ENCODE assay signal across 9 mouse cellular contexts in genomic region chr4:139617001-139617364, GRCm38 (mm10). TPM values are rescaled to one million over a fixed set of nuclear protein-coding genes. Genes with fewer than 3 reads are reported as not detected.
DNase-seq lines count a peak whose midpoint lies in the region; ATAC-seq and TF ChIP-seq lines count a peak whose summit lies in the region.
"Had no signal": no experiment of that assay in that cellular context is flagged by ENCODE, and none has a peak within 500 bp of the region (broad histone marks: within the 10 kb centered on the region; RNA-seq: fewer than 3 reads in every experiment).

No protein-coding gene starts in this region.

- TF ChIP-seq CTCF in hindbrain, postnatal 0 days (IDR thresholded peaks at IDR 0.05; ENCODE audit: low read depth), result no peak
- no peak for TF ChIP-seq CTCF in lung, adult 2 months (IDR thresholded peaks at IDR 0.05; ENCODE audit: insufficient read depth, low read length)

- peak overlapping the region; percentile 39; the same call in 1 of the 2 replicates for H3K4me3 ChIP-seq in lung, embryonic 15.5 days
- peak overlapping the region; percentile 13; the same call in 1 of the 2 replicates for H3K4me3 ChIP-seq in embryonic facial prominence, embryonic 14.5 days (ENCODE audit: low read depth, low read length)
- no peak overlapping the region for H3K4me3 ChIP-seq in hindbrain, postnatal 0 days (ENCODE audit: low read length)
- H3K4me3 ChIP-seq in midbrain, embryonic 16.5 days (ENCODE audit: low read depth, low read length), result peak overlapping the region; percentile 34; the same call in 1 of the 2 replicates
- no peak overlapping the region for H3K4me3 ChIP-seq in lung, adult 2 months (replicated peaks; ENCODE audit: extremely low read depth, low read depth, low read length)

- H3K27me3 ChIP-seq in lung, embryonic 15.5 days, result no peaks in the 10 kb centered on the region
- H3K27me3 ChIP-seq in embryonic facial prominence, embryonic 14.5 days (replicated peaks; ENCODE audit: control insufficient read depth, insufficient read depth, low read length), result no peaks in the 10 kb centered on the region
- no peaks in the 10 kb centered on the region for H3K27me3 ChIP-seq in hindbrain, postnatal 0 days (ENCODE audit: insufficient read depth, low read length)
- H3K27me3 ChIP-seq in midbrain, embryonic 16.5 days (ENCODE audit: control insufficient read depth, insufficient read depth, low read depth, low read length), result no peaks in the 10 kb centered on the region

- H3K36me3 ChIP-seq in lung, embryonic 15.5 days, result peaks cover 28% of the 10 kb centered on the region
- peaks cover 41% of the 10 kb centered on the region for H3K36me3 ChIP-seq in embryonic facial prominence, embryonic 14.5 days (ENCODE audit: control insufficient read depth, insufficient read depth, low read length)
- peaks cover 28% of the 10 kb centered on the region for H3K36me3 ChIP-seq in hindbrain, postnatal 0 days (ENCODE audit: insufficient read depth, low read length)
- H3K36me3 ChIP-seq in midbrain, embryonic 16.5 days (ENCODE audit: control insufficient read depth, insufficient read depth, low read length), result peaks cover 14% of the 10 kb centered on the region

- peak overlapping the region; percentile 57 for H3K4me2 ChIP-seq in lung, embryonic 15.5 days
- H3K4me2 ChIP-seq in embryonic facial prominence, embryonic 14.5 days (ENCODE audit: low read depth, low read length), result peak overlapping the region; percentile 50
- H3K4me2 ChIP-seq in hindbrain, postnatal 0 days (ENCODE audit: low read depth, low read length), result peak overlapping the region; percentile 45
- peak overlapping the region; percentile 52 for H3K4me2 ChIP-seq in midbrain, embryonic 16.5 days (ENCODE audit: low read length)

- peaks cover 17% of the 10 kb centered on the region; the same call in 1 of the 2 replicates for H3K4me1 ChIP-seq in lung, embryonic 15.5 days
- H3K4me1 ChIP-seq in embryonic facial prominence, embryonic 14.5 days (ENCODE audit: control insufficient read depth, insufficient read depth, low read length), result no peaks in the 10 kb centered on the region
- H3K4me1 ChIP-seq in hindbrain, postnatal 0 days (ENCODE audit: insufficient read depth, low read length), result no peaks in the 10 kb centered on the region
- peaks cover 12% of the 10 kb centered on the region; the same call in 1 of the 2 replicates for H3K4me1 ChIP-seq in midbrain, embryonic 16.5 days (ENCODE audit: control insufficient read depth, insufficient read depth, low read length)
- peaks cover 7% of the 10 kb centered on the region; the same call in 1 of the 2 replicates for H3K4me1 ChIP-seq in lung, adult 2 months (ENCODE audit: control insufficient read depth, insufficient read depth, low read length)

- 28% methylated on average over 3 of the region's 3 CpGs for WGBS in lung, embryonic 15.5 days
- 63% methylated on average over 3 of the region's 3 CpGs for WGBS in embryonic facial prominence, embryonic 14.5 days
- 55% methylated on average over 3 of the region's 3 CpGs for WGBS in hindbrain, postnatal 0 days
- 25% methylated on average over 3 of the region's 3 CpGs for WGBS in midbrain, embryonic 16.5 days
- WGBS in lung, adult 2 months, result 49% methylated on average over 3 of the region's 3 CpGs

- TF ChIP-seq POLR2A in lung, adult 2 months (IDR thresholded peaks at IDR 0.05; ENCODE audit: borderline replicate concordance, extremely low read depth, low read depth, low read length), result no peak

- no peak overlapping the region for H3K9ac ChIP-seq in lung, embryonic 15.5 days
- H3K9ac ChIP-seq in embryonic facial prominence, embryonic 14.5 days (ENCODE audit: low read depth, low read length), result no peak overlapping the region
- H3K9ac ChIP-seq in hindbrain, postnatal 0 days (replicated peaks; ENCODE audit: low read length), result no peak overlapping the region
- H3K9ac ChIP-seq in midbrain, embryonic 16.5 days (ENCODE audit: low read depth, low read length), result no peak overlapping the region

- H3K9me3 ChIP-seq in lung, embryonic 15.5 days, result no peaks in the 10 kb centered on the region
- H3K9me3 ChIP-seq in embryonic facial prominence, embryonic 14.5 days (ENCODE audit: control insufficient read depth, low read length), result peaks cover 6% of the 10 kb centered on the region; the same call in 1 of the 2 replicates
- no peaks in the 10 kb centered on the region for H3K9me3 ChIP-seq in hindbrain, postnatal 0 days (ENCODE audit: low read length)
- no peaks in the 10 kb centered on the region; the same call in 1 of the 2 replicates for H3K9me3 ChIP-seq in midbrain, embryonic 16.5 days (replicated peaks; ENCODE audit: control insufficient read depth, low read length, poor library complexity, severe bottlenecking)

- peak; percentile 24; the same call in 1 of the 2 replicates for ATAC-seq in lung, embryonic 15.5 days (ENCODE audit: borderline replicate concordance, extremely low read depth, low FRiP score, low TSS enrichment)
- no peak for ATAC-seq in embryonic facial prominence, embryonic 14.5 days (ENCODE audit: low read depth)
- no peak for ATAC-seq in hindbrain, postnatal 0 days
- ATAC-seq in midbrain, embryonic 16.5 days, result no peak

- H3K27ac ChIP-seq in lung, embryonic 15.5 days, result peak overlapping the region; percentile 70; the same call in 1 of the 2 replicates
- H3K27ac ChIP-seq in embryonic facial prominence, embryonic 14.5 days (replicated peaks; ENCODE audit: low read depth, low read length), result peak overlapping the region; percentile 44
- H3K27ac ChIP-seq in hindbrain, postnatal 0 days, result 0 out of 2 replicates have a peak overlapping the region, but pooled peaks have one; percentile 15
- H3K27ac ChIP-seq in midbrain, embryonic 16.5 days (ENCODE audit: low read length), result peak overlapping the region; percentile 47

- DNase-seq in lung, postnatal 25 days (ENCODE audit: low spot score), result no peak
- DNase-seq in embryonic facial prominence, embryonic 14.5 days (ENCODE audit: low spot score), result no peak
- DNase-seq in hindbrain, postnatal 0 days (ENCODE audit: low spot score), result peak; percentile 43
- no peak for DNase-seq in layer of hippocampus, adult 8-10 months (ENCODE audit: low spot score in 2 of 2)
- DNase-seq in thymus, postnatal 0 days (ENCODE audit: low spot score), result no peak
- DNase-seq in lung, adult 2 months, result no peak

RNA-seq across cellular contexts. Expression of gene Aldh4a1, which starts 5.7 kb away (rescaled TPM):
- polyA plus RNA-seq in lung, embryonic 15.5 days (2015; fragmentation: Nextera tagmentation; extraction: Ambion mirVana), result 25.3 and 27.4 TPM in 2 replicates
- polyA plus RNA-seq in embryonic facial prominence, embryonic 14.5 days (2014; fragmentation: Nextera tagmentation; extraction: Ambion mirVana), result 21.1 and 23.9 TPM in 2 replicates
- 30.0 and 43.3 TPM in 2 replicates for total RNA-seq in hindbrain, postnatal 0 days (2014; rRNA removed)
- 26.6 and 27.6 TPM in 2 replicates for polyA plus RNA-seq in hindbrain, postnatal 0 days (2015; fragmentation: Nextera tagmentation; extraction: Ambion mirVana)
- polyA plus RNA-seq in midbrain, embryonic 16.5 days (2015; fragmentation: Nextera tagmentation; extraction: Ambion mirVana), result 23.5 and 27.0 TPM in 2 replicates
- total RNA-seq in layer of hippocampus, adult 8-10 months (2022), result 10 to 100 TPM; 19.3 to 26.5 (median 21.0) TPM
- 28.9 and 31.7 TPM in 2 replicates for polyA plus RNA-seq in thymus, postnatal 0 days (2015; fragmentation: Nextera tagmentation; extraction: Ambion mirVana)
- polyA plus RNA-seq in lung, adult 2 months (2012; rRNA removed), result 42.9 and 44.5 TPM in 2 replicates

RNA-seq across cellular contexts. Expression of gene Gm21969, which starts 14.0 kb away (rescaled TPM):
- polyA plus RNA-seq in lung, embryonic 15.5 days (2015; fragmentation: Nextera tagmentation; extraction: Ambion mirVana), result not detected in 2 replicates
- not detected in 2 replicates for polyA plus RNA-seq in embryonic facial prominence, embryonic 14.5 days (2014; fragmentation: Nextera tagmentation; extraction: Ambion mirVana)
- total RNA-seq in hindbrain, postnatal 0 days (2014; rRNA removed), result not detected in 2 replicates
- not detected in 2 replicates for polyA plus RNA-seq in hindbrain, postnatal 0 days (2015; fragmentation: Nextera tagmentation; extraction: Ambion mirVana)
- not detected in 2 replicates for polyA plus RNA-seq in midbrain, embryonic 16.5 days (2015; fragmentation: Nextera tagmentation; extraction: Ambion mirVana)
- not detected for total RNA-seq in layer of hippocampus, adult 8-10 months (2022)
- polyA plus RNA-seq in thymus, postnatal 0 days (2015; fragmentation: Nextera tagmentation; extraction: Ambion mirVana), result not detected in 2 replicates
- 0.02 TPM in 1 of 2 replicates, not detected in the other for polyA plus RNA-seq in lung, adult 2 months (2012; rRNA removed)
- polyA plus RNA-seq: testis, adult 2 months had no signal

RNA-seq across cellular contexts. Expression of gene Tas1r2, which starts 36.4 kb away (rescaled TPM):
- not detected in 2 replicates for polyA plus RNA-seq in lung, embryonic 15.5 days (2015; fragmentation: Nextera tagmentation; extraction: Ambion mirVana)
- polyA plus RNA-seq in embryonic facial prominence, embryonic 14.5 days (2014; fragmentation: Nextera tagmentation; extraction: Ambion mirVana), result not detected in 2 replicates
- total RNA-seq in hindbrain, postnatal 0 days (2014; rRNA removed), result not detected in 2 replicates
- not detected in 2 replicates for polyA plus RNA-seq in hindbrain, postnatal 0 days (2015; fragmentation: Nextera tagmentation; extraction: Ambion mirVana)
- polyA plus RNA-seq in midbrain, embryonic 16.5 days (2015; fragmentation: Nextera tagmentation; extraction: Ambion mirVana), result not detected in 2 replicates
- not detected for total RNA-seq in layer of hippocampus, adult 8-10 months (2022)
- not detected in 2 replicates for polyA plus RNA-seq in thymus, postnatal 0 days (2015; fragmentation: Nextera tagmentation; extraction: Ambion mirVana)
- polyA plus RNA-seq in lung, adult 2 months (2012; rRNA removed), result 0.05 and 0.09 TPM in 2 replicates
- polyA plus RNA-seq: testis, adult 2 months had no signal

Comparison
In these comparisons a context has a peak if more than half of its experiments do, and no peak if none do; other contexts are left out.
1. H3K4me3 ChIP-seq: peak in lung, embryonic 15.5 days (single experiment), embryonic facial prominence, embryonic 14.5 days (single experiment) and midbrain, embryonic 16.5 days (single experiment); none in hindbrain, postnatal 0 days (single experiment) and lung, adult 2 months (single experiment).
2. H3K27ac ChIP-seq: peak in every context shown above with its lines; median percentile 70 in lung, embryonic 15.5 days; 47 in midbrain, embryonic 16.5 days; 44 in embryonic facial prominence, embryonic 14.5 days; 15 in hindbrain, postnatal 0 days.
3. Peak in every context shown above with its lines, with median percentiles within 50 percentile points of each other: H3K4me2 ChIP-seq.